Mouse (Mus musculus): ENCODE measurements around the gene Setd3.

DNA sequence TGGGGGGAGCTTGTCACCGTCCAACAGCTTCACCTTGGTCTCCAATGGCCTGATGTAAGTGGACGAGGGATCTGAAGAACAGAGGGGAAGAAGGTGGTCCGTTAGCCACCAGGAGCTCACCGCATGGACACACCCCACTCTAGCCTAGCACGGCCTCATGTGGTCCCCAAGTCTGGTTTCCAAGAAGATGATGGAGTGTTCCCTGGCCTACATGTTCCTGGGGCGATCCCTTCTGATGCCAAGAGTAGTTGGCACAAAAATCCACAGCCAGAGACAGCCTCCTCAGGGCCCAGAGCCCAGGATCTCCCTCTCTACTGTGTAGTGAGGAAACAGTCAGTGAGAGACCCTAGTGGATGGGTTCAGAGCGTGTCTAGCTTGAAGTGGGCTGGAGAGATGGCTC lies 42.6 kb upstream of the Setd3 start:
- TF ChIP-seq CTCF (IDR thresholded peaks at IDR 0.05; ENCODE audit: borderline replicate concordance, extremely low read depth, insufficient read depth, insufficient read length) (no peak), POLR2A (IDR thresholded peaks at IDR 0.05; ENCODE audit: borderline replicate concordance, extremely low read depth, insufficient read depth, insufficient read length, poor library complexity, severe bottlenecking) (no peak)

Measured in brain, embryonic 14.5 days (tissue).